Mouse (Mus musculus): ENCODE measurements at regions not wholly inside any gene's neighbourhood (a gene's known extent, or its start where the extent isn't known, plus 50 kb on each side); places are given as distances from the start of the nearest gene placed in this dataset.
"Not testable (repeated sequence)": the region's sequence is repeated elsewhere in the genome, so short reads cannot be mapped to it uniquely, and the experiment has no call there.

DNA sequence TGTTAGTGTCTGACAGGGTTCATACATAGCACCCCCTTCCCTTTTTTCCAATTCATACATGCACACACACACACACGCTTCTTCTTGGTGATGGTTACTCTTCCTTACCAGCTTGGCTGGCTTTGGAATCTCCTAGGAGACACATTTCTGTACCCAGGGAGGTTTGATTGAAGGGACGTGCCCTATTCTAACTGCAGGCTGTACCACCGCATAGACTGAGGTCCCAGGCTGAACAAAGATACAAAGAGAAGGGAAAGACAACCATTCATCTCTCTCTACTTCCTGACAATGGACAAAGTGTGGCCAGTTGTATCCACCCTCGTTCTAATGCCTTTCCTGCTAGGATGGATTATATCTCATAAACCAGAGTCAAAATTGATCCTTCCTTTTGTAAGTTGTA lies 100.0 kb downstream of the Raet1d start:
- H3K4me1 ChIP-seq (ENCODE audit: control insufficient read depth, insufficient read depth, low read length); H3K27me3 ChIP-seq (replicated peaks; ENCODE audit: control insufficient read depth, insufficient read depth, low read length); H3K36me3 ChIP-seq (ENCODE audit: control insufficient read depth, insufficient read depth, low read length); DNase-seq; H3K27ac ChIP-seq (ENCODE audit: insufficient read depth, low read depth, low read length); H3K4me3 ChIP-seq (ENCODE audit: insufficient read depth, low read depth, low read length): not testable (repeated sequence)
- WGBS = 78% methylated on average over 4 of the region's 4 CpGs

DNA sequence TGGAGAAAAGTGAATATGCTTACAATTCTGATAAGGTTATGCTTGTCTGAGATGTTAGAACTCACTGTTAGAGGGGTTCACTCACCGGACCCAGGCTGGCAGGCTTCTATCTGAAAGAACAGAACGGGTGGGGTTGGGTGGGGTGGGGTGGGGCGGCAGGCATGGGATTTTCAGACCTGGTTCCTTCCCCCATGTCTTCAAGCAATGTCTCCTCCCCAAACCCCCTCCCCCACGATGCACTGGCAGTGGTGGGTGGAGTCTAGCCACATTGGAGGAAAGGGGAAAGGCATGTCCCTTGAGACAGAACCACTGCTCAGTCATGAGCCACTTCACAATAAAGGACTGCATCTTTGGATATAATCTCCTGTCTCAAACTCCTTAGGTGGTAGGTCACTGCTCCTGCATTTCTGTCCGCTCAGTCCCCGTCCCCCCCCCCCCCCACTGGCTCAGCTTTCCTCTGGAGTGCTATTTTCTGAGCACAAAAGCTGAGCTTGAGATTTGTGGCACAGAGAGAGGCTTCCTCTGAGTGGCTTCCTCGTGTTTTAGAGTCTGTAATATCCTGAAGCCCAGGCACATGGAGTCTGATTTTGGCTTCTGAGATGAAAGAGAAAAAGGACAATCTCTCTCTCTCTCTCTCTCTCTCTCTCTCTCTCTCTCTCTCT lies 100.6 kb downstream of the Raet1d start:
- H3K36me3 ChIP-seq (ENCODE audit: control insufficient read depth, insufficient read depth, low read length); H3K4me3 ChIP-seq (ENCODE audit: insufficient read depth, low read depth, low read length); H3K27me3 ChIP-seq (replicated peaks; ENCODE audit: control insufficient read depth, insufficient read depth, low read length); H3K27ac ChIP-seq (ENCODE audit: insufficient read depth, low read depth, low read length); H3K4me1 ChIP-seq (ENCODE audit: control insufficient read depth, insufficient read depth, low read length); DNase-seq: not testable (repeated sequence)
- 23% methylated on average over 7 of the region's 7 CpGs for WGBS

DNA sequence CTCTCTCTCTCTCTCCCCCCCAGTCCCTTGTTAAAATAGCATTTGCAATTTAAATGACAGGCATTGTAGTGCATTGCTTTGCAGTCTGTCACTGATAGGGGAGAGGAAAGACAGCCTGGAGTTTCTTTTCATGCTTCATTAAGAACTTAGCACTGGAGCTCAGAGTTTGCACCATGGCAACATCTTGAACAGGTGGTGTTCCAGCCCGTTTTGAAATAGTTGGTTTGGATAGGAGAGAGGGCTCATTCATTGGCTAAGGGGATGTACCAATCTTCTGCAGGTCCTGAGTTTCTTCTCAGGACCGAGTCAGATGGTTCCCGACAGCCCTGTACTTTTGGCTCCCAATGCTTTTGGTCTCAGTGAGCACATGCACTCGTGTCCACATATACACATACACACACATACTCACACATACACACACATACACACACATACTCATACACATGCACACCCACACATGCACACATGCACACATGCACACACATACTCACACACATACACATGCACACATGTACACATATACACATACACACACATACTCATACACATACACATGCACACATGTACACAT lies 101.2 kb downstream of the Raet1d start:
- not testable (repeated sequence) for H3K4me1 ChIP-seq (ENCODE audit: control insufficient read depth, insufficient read depth, low read length); H3K27ac ChIP-seq (ENCODE audit: insufficient read depth, low read depth, low read length); H3K36me3 ChIP-seq (ENCODE audit: control insufficient read depth, insufficient read depth, low read length); DNase-seq; H3K27me3 ChIP-seq (replicated peaks; ENCODE audit: control insufficient read depth, insufficient read depth, low read length); H3K4me3 ChIP-seq (ENCODE audit: insufficient read depth, low read depth, low read length)
- 35% methylated on average over 4 of the region's 4 CpGs for whole genome bisulfite sequencing

DNA sequence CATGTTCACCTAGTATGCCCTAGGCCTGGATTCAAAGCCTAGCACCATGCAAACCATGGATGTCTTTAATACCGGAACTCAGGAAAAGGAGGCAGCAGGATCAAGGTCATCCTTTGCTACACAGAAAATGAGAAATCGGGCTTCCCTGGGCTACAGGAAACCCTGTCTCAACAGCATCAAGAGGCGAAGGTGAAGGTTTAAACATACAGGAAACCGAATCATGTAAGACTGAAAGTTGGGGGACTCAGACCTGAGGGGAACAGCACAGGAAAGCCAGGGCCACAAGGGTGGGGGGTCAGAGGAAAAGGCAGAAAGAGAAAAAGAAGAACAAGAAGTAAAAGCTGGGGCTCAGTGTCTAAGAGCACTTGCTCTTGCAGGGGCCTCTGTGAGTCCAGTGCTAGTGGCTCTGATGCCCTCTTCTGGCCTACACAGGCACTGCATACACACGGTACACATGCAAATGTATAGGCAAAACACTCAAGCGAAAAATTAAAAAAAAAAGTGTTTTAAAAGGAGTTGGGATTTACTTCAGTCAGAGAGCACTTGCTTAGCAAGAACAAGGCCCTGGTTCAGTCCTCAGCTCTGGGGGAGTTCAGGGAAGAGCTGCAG lies 111.5 kb downstream of the Raet1d start:
- not testable (repeated sequence) for H3K4me1 ChIP-seq (ENCODE audit: control insufficient read depth, insufficient read depth, low read length); H3K4me3 ChIP-seq (ENCODE audit: insufficient read depth, low read depth, low read length); H3K27ac ChIP-seq (ENCODE audit: insufficient read depth, low read depth, low read length); H3K27me3 ChIP-seq (replicated peaks; ENCODE audit: control insufficient read depth, insufficient read depth, low read length); H3K36me3 ChIP-seq (ENCODE audit: control insufficient read depth, insufficient read depth, low read length)
- WGBS = 96% methylated on average over 6 of the region's 6 CpGs
- DNase-seq = peak; percentile 20

DNA sequence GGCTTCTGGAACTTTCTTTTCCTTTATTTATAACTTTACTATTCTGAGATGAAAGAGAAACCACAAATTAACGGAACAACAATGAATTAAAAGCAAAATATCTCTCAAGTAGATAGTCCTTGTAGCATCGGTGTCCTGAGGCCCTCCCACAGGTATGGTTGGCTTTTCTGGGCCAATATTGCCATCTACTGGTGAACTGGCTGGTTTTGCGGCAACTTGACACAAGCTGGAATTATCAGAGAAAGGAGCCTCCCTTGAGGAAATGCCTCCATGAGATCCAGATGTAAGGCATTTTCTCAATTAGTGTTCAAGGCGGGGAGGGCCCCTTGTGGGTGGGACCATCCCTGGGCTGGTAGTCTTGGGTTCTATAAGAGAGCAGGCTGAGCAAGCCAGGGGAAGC lies 119.5 kb downstream of the Raet1d start:
- peak; percentile 27 for DNase-seq
- 2% methylated on average over 4 of the region's 4 CpGs for WGBS
- TF ChIP-seq CTCF (conservative IDR thresholded peaks at IDR 0.05; ENCODE audit: insufficient read depth, insufficient read length, low read depth, low read length) = peak; percentile 68

DNA sequence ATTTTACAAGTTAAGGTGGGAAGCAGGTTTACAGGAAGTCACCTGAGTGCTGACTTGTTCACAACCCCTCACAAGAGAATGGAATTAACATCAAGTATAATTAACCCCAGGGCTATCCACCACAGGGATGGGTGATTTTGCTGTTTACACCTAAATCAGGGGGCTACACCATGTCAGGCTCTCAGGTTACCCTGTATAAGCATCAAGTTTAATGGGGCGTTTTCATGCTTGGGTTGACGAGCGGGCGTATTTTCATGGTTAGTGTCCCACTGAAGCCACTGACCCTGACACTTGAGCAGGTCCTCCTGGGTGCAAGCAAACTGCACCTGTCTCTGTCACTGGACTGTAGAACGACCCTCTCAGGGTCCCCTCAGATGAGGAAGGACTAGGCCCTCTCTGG lies 126.7 kb downstream of the Raet1d start:
- not testable (repeated sequence) for H3K4me1 ChIP-seq (ENCODE audit: control insufficient read depth, insufficient read depth, low read length); H3K27ac ChIP-seq (ENCODE audit: insufficient read depth, low read depth, low read length); H3K4me3 ChIP-seq (ENCODE audit: insufficient read depth, low read depth, low read length); H3K27me3 ChIP-seq (replicated peaks; ENCODE audit: control insufficient read depth, insufficient read depth, low read length); DNase-seq; H3K36me3 ChIP-seq (ENCODE audit: control insufficient read depth, insufficient read depth, low read length)
- WGBS = 60% methylated on average over 5 of the region's 5 CpGs

More for the DNA sequence above, 119.5 kb downstream of the Raet1d start:
- not testable (repeated sequence) for H3K27ac ChIP-seq (ENCODE audit: insufficient read depth, low read depth, low read length); H3K36me3 ChIP-seq (ENCODE audit: control insufficient read depth, insufficient read depth, low read length); H3K4me3 ChIP-seq (ENCODE audit: insufficient read depth, low read depth, low read length); H3K4me1 ChIP-seq (ENCODE audit: control insufficient read depth, insufficient read depth, low read length); H3K27me3 ChIP-seq (replicated peaks; ENCODE audit: control insufficient read depth, insufficient read depth, low read length)

DNA sequence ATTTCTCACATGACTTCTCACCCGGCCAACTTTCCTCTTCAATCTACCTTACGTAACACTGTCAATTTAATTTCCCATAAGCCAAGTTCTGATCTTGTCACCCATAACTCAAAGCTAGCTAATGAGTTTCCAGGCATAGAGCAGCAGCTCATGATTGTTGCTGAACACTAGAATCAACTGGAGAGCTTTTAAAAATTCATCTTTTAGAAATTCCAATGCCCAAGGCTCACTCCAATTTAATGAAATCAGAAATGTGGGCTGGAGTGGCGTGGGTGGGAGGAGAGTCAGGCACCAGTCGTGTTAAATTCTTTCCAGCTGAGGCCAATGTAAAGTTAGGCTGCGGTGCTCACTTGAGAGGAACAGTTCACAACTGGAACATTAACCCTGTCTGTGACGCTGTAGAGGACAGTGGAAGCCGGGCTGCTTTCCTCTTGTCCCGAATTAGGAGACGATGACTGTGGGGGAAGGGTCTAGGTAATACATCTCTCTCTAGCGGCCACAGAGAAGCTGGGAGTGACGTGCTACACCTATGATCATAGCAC lies 131.5 kb downstream of the Raet1d start:
- H3K36me3 ChIP-seq (ENCODE audit: control insufficient read depth, insufficient read depth, low read length); H3K27me3 ChIP-seq (replicated peaks; ENCODE audit: control insufficient read depth, insufficient read depth, low read length); H3K27ac ChIP-seq (ENCODE audit: insufficient read depth, low read depth, low read length); DNase-seq; H3K4me1 ChIP-seq (ENCODE audit: control insufficient read depth, insufficient read depth, low read length); H3K4me3 ChIP-seq (ENCODE audit: insufficient read depth, low read depth, low read length): not testable (repeated sequence)
- WGBS = 27% methylated on average over 11 of the region's 11 CpGs

DNA sequence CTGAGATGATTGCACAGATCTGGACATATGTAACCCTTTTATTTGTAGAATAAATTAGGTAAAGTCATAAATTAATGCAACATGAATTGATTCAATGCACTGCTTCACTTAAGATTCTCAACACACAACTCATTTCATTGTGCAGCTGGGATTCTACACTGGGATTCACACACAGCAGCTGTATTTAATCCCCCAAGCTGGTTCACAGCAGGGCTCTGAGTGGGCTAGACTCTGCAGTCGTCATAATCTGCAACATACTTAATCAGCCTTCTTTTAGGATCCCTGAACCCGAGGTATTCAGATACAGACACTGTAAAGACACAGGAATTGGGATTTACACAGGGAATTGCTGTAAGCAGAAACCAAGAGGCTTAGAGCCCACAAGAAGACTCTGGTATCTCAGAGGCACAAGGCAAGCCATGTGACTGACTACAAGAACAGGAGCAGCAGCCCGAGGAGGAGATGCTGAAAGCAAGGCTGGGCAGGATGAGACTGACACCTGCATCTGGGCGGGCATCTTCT lies 135.7 kb downstream of the Raet1d start:
- H3K4me1 ChIP-seq (ENCODE audit: control insufficient read depth, insufficient read depth, low read length) = no peaks in the 10 kb centered on the region
- no peaks in the 10 kb centered on the region for H3K27me3 ChIP-seq (replicated peaks; ENCODE audit: control insufficient read depth, insufficient read depth, low read length)
- 49% methylated on average over 4 of the region's 4 CpGs for WGBS
- no peaks in the 10 kb centered on the region for H3K36me3 ChIP-seq (ENCODE audit: control insufficient read depth, insufficient read depth, low read length)
- DNase-seq = no peak
- no peak for TF ChIP-seq CTCF (conservative IDR thresholded peaks at IDR 0.05; ENCODE audit: insufficient read depth, insufficient read length, low read depth, low read length)
- no peak for TF ChIP-seq POLR2A (IDR thresholded peaks at IDR 0.05; ENCODE audit: low read depth, low read length)
- H3K27ac ChIP-seq (ENCODE audit: insufficient read depth, low read depth, low read length) = no peak overlapping the region
- H3K4me3 ChIP-seq (ENCODE audit: insufficient read depth, low read depth, low read length) = no peak overlapping the region

All from kidney, adult 2 months (tissue).